Mouse (Mus musculus) G1E (cell line): ENCODE results near the gene Ttc24.

Experiments used
- GATA1 ChIP-seq: IDR thresholded peaks from 2 replicates; pipeline ENCODE4 v1.6.1; 2012; ENCODE audit warnings: borderline replicate concordance, low read length, inconsistent platforms, mixed read lengths
- TAL1 ChIP-seq: conservative IDR thresholded peaks from 2 replicates; pipeline ENCODE4 v1.6.1; 2012; ENCODE audit warnings: low read depth, low read length, inconsistent platforms, mixed read lengths

- TF ChIP-seq TAL1 (no peak), GATA1 (no peak)
These were observed 42.4 kb downstream of the Ttc24 start for GRCm38 (mm10) chr3:88035561-88036293.
